Mouse (Mus musculus) heart, embryonic 11.5 days (tissue): ENCODE results near the gene Ccdc88b. TPM values are rescaled to one million over a fixed set of nuclear protein-coding genes. Genes with fewer than 3 reads are reported as not detected.

Source experiments
- ATAC-seq: fragments of 200-750 bp; cut with Nextera tagmentation; replicated peaks from 2 replicates; pipeline ENCODE4 v1.8.0; 2017; ENCODE audit warnings: moderate library complexity; ENCODE audit not compliant: insufficient number of reproducible peaks, low FRiP score, low TSS enrichment
- H3K27ac ChIP-seq: fragments of 300-500 bp; sonication (generic); 2 replicates; pipeline ENCODE4 v1.5.1; 2014; ENCODE audit warnings: mild to moderate bottlenecking, low read depth, low read length
- H3K27me3 ChIP-seq: fragments of 300-500 bp; sonication (generic); 2 replicates; pipeline ENCODE4 v1.6.1; 2014; ENCODE audit warnings: mild to moderate bottlenecking, low read length, mixed read lengths; ENCODE audit not compliant: control insufficient read depth, insufficient read depth
- H3K36me3 ChIP-seq: fragments of 300-500 bp; sonication (generic); 2 replicates; pipeline ENCODE4 v1.6.1; 2014; ENCODE audit warnings: mild to moderate bottlenecking, low read length, moderate library complexity, mixed read lengths; ENCODE audit not compliant: control insufficient read depth, insufficient read depth
- H3K4me1 ChIP-seq: fragments of 300-500 bp; sonication (generic); 2 replicates; pipeline ENCODE4 v1.6.1; 2014; ENCODE audit warnings: low read length; ENCODE audit not compliant: control insufficient read depth, insufficient read depth
- H3K4me2 ChIP-seq: fragments of 300-500 bp; sonication (generic); 2 replicates; pipeline ENCODE4 v1.6.1; 2014; ENCODE audit warnings: mild to moderate bottlenecking, moderate library complexity
- H3K4me3 ChIP-seq: fragments of 300-500 bp; sonication (generic); 2 replicates; pipeline ENCODE4 v1.5.1; 2014; ENCODE audit warnings: low read depth, low read length
- H3K9ac ChIP-seq: fragments of 300-500 bp; sonication (generic); 2 replicates; pipeline ENCODE4 v1.6.1; 2014; ENCODE audit warnings: mild to moderate bottlenecking, low read depth, low read length, moderate library complexity
- H3K9me3 ChIP-seq: fragments of 300-500 bp; sonication (generic); replicated peaks from 2 replicates; pipeline ENCODE4 v1.6.1; 2016; ENCODE audit warnings: low read length; ENCODE audit not compliant: control insufficient read depth
- WGBS: fragments of 180-500 bp; shearing (Covaris S2); extraction: QIAGEN DNeasy Blood & Tissue Kit; methylation state at CpG from one replicate; pipeline ENCODE4 v1.1.7; 2014; ENCODE audit not compliant: insufficient replicate concordance; 5-methylcytosine and 5-hydroxymethylcytosine counted together
- polyA plus RNA-seq: library from polyadenylated mRNA; unstranded; fragments of >200 nt; fragmentation: Nextera tagmentation; extraction: Ambion mirVana; gene quantifications from 2 replicates; pipeline ENCODE4 v1.2.1, GENCODE M21; 2014

The Ccdc88b gene
- polyA plus RNA-seq, 1 experiment from 2014 or later, result 0.84 TPM

- no peaks in the 10 kb centered on the region for H3K4me1 ChIP-seq
- 89% methylated on average over 4 of the region's 4 CpGs for WGBS
These were observed 3.4 kb upstream of the Ccdc88b start for GRCm38 (mm10) chr19:6861451-6861850.

GRCm38 (mm10) chr19:6860706-6861105, 2.7 kb upstream of the Ccdc88b start:
- 71% methylated on average over 6 of the region's 6 CpGs for WGBS
- no peak overlapping the region for H3K4me2 ChIP-seq
- H3K27me3 ChIP-seq, result 0 out of 2 replicates have a peak, but pooled peaks cover 6% of the 10 kb centered on the region
- no peak overlapping the region for H3K9ac ChIP-seq
- peaks cover 3% of the 10 kb centered on the region for H3K4me1 ChIP-seq
- ATAC-seq, result no peak
- H3K4me3 ChIP-seq, result no peak overlapping the region
- no peak overlapping the region for H3K27ac ChIP-seq
- H3K36me3 ChIP-seq, result no peaks in the 10 kb centered on the region
- H3K9me3 ChIP-seq, result no peaks in the 10 kb centered on the region

More at GRCm38 (mm10) chr19:6861451-6861850, 3.4 kb upstream of the Ccdc88b start:
- H3K27me3 ChIP-seq, result 0 out of 2 replicates have a peak, but pooled peaks cover 2% of the 10 kb centered on the region
- H3K9ac ChIP-seq, result no peak overlapping the region
- ATAC-seq, result no peak
- no peaks in the 10 kb centered on the region for H3K9me3 ChIP-seq
- no peak overlapping the region for H3K4me3 ChIP-seq
- H3K27ac ChIP-seq, result no peak overlapping the region
- no peak overlapping the region for H3K4me2 ChIP-seq
- no peaks in the 10 kb centered on the region for H3K36me3 ChIP-seq

GRCm38 (mm10) chr19:6859971-6860370, 2.0 kb upstream of the Ccdc88b start:
- no peak overlapping the region for H3K9ac ChIP-seq
- no peak overlapping the region for H3K27ac ChIP-seq
- H3K4me1 ChIP-seq, result peaks cover 9% of the 10 kb centered on the region
- no peaks in the 10 kb centered on the region for H3K36me3 ChIP-seq
- WGBS, result 76% methylated on average over 3 of the region's 3 CpGs
- H3K4me3 ChIP-seq, result no peak overlapping the region
- no peak overlapping the region for H3K4me2 ChIP-seq
- H3K9me3 ChIP-seq, result no peaks in the 10 kb centered on the region
- ATAC-seq, result no peak
- 0 out of 2 replicates have a peak, but pooled peaks cover 8% of the 10 kb centered on the region for H3K27me3 ChIP-seq

- Histone ChIP-seq H3K27me3 (peaks cover 10% of the 10 kb centered on the region; the same call in 1 of the 2 replicates), H3K4me3 (no peak overlapping the region), H3K9me3 (no peaks in the 10 kb centered on the region), H3K9ac (no peak overlapping the region), H3K27ac (no peak overlapping the region), H3K4me2 (no peak overlapping the region), H3K4me1 (peaks cover 9% of the 10 kb centered on the region), H3K36me3 (no peaks in the 10 kb centered on the region)
- ATAC-seq, result no peak
- WGBS, result 52% methylated on average over 2 of the region's 2 CpGs
These were observed 1.1 kb upstream of the Ccdc88b start for GRCm38 (mm10) chr19:6859032-6859651.

GRCm38 (mm10) chr19:6857391-6858005, 513 bp downstream of the Ccdc88b start:
- Histone ChIP-seq H3K9ac (no peak overlapping the region), H3K27ac (no peak overlapping the region), H3K9me3 (no peaks in the 10 kb centered on the region), H3K4me3 (no peak overlapping the region), H3K27me3 (peaks cover 13% of the 10 kb centered on the region), H3K4me2 (no peak overlapping the region), H3K36me3 (no peaks in the 10 kb centered on the region), H3K4me1 (peaks cover 9% of the 10 kb centered on the region)
- 80% methylated on average over 9 of the region's 9 CpGs for WGBS
- ATAC-seq, result no peak

- Histone ChIP-seq H3K9me3 (no peaks in the 10 kb centered on the region), H3K9ac (no peak overlapping the region), H3K36me3 (no peaks in the 10 kb centered on the region), H3K4me2 (no peak overlapping the region), H3K27ac (no peak overlapping the region), H3K4me1 (peaks cover 9% of the 10 kb centered on the region), H3K27me3 (peaks cover 13% of the 10 kb centered on the region), H3K4me3 (no peak overlapping the region)
- 44% methylated on average over 3 of the region's 3 CpGs for WGBS
- ATAC-seq, result no peak
These were observed 1.0 kb downstream of the Ccdc88b start for GRCm38 (mm10) chr19:6857003-6857360.

DNA sequence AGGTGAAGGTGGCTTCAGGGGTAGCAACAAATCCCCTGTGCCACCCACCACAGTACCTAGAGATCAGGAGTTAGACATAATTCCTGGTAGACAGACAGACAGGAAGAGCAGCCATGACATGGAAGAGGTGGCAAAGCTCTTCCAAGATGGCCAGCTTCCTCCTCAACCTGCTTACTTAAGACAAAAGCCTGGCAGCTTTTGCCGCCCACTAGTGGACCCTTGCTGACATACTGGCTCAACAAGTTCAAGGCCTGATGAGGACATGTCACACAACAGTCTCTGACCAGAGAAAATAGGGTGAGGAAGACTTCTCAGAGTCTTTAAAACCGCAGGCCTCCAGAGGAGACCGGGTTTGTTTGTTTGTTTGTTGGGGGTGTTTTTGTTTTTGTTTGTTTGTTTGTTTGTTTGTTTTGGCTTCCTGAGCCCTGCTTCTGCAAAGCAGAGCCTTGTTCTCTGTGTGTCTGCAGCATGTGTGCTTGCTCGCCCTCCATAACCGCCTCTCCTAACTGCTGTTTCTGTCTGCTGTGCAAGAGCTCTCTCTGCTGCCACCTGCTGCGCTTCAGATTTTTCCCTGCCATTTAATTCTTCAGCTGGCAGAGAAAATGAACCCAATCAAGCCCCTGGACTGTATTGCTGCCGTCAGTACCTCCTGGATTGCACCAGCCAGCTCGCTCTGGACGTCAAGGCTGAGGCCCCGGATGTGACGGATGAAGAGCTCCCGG, 1.6 kb downstream of the Ccdc88b start:
- WGBS, result 47% methylated on average over 12 of the region's 12 CpGs

DNA sequence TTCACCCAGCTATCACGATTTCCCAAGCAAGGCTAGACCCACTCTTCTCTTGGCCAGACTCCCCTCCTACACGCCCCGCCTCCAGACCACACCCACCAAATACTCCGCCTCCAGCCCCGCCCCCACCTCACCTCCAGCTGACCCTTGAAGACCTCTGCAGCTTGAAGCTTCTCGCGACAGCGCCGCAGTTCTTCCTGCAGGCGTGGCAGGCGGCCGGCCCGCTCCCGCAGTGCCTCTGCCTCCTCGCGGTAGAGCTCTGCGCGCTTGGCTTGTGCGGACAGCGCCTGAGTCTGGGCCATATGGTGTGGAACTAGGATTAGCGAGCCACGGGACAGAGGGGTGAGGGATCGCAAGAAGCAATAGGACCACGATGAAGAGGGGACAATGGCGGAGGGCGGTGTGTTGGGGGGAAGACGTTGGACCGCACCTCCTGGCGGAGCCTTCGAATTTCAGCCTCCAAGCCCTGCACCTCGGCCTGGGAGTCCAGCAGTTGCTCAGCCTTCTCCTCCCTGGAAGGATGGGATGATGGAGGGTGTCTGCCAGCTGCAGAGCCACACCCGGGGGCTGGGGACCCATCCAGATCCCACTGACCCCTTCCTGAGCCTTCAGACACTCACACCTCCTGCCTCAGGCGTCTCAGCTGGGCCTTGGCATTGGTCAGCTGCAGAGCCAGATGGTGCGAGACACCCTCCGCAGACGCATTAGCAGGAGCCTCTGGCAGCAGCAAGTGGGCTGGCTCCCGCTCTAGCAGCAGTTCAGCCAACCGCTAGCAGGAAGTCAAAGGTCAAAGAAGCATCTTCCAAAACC, 2.6 kb downstream of the Ccdc88b start:
- H3K27me3 ChIP-seq, result peaks cover 18% of the 10 kb centered on the region

More for the DNA sequence above, 1.6 kb downstream of the Ccdc88b start:
- Histone ChIP-seq H3K36me3 (no peaks in the 10 kb centered on the region), H3K27ac (no peak overlapping the region), H3K9me3 (no peaks in the 10 kb centered on the region), H3K27me3 (peaks cover 13% of the 10 kb centered on the region), H3K4me1 (peaks cover 9% of the 10 kb centered on the region), H3K4me3 (no peak overlapping the region), H3K4me2 (0 out of 2 replicates have a peak overlapping the region, but pooled peaks have one; percentile 71), H3K9ac (no peak overlapping the region)
- ATAC-seq, result no peak

More for the DNA sequence above, 2.6 kb downstream of the Ccdc88b start:
- ATAC-seq, result peak; percentile 47
- Histone ChIP-seq H3K9me3 (no peaks in the 10 kb centered on the region), H3K9ac (peak overlapping the region; percentile 60), H3K4me1 (peaks cover 9% of the 10 kb centered on the region), H3K4me2 (peak overlapping the region; percentile 71), H3K4me3 (peak overlapping the region; percentile 32), H3K27ac (no peak overlapping the region), H3K36me3 (no peaks in the 10 kb centered on the region)
- WGBS, result 7% methylated on average over 38 of the region's 38 CpGs
